ENCODE assay signal across 28 mouse cellular contexts in the genomic region with DNA sequence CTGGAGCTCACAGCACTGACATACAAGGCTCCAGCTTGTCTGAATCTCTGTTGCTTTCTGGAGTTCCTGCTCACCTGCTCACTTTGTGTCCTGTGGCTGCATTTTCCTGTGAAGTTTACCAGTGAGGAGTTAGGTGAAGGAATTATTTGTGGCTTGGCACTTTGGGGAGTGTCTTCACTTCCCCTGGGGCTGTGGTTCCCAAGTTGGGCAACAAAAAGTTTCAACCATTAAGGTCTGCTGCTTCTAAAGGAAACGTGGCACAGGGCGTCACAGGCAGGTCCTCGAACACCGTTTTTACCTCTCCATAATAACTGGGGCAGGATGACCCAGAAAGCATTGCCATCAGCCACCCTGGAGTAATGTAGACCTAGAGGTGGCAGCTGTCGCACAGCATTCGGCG. TPM values are rescaled to one million over a fixed set of nuclear protein-coding genes. Genes with fewer than 3 reads are reported as not detected.
"Had no signal": no experiment of that assay in that cellular context is flagged by ENCODE, and none has a peak within 500 bp of the region (broad histone marks: within the 10 kb centered on the region; RNA-seq: fewer than 3 reads in every experiment).

No protein-coding gene starts in this region.

- H3K27me3 ChIP-seq: intestine, embryonic 15.5 days; limb, embryonic 15.5 days had no signal

- DNase-seq: forebrain, postnatal 0 days; gastrocnemius, postnatal 10 days; gastrocnemius, postnatal 25 days; heart, adult 18-20 months; kidney, adult 18-20 months; kidney, adult 8-10 months; kidney, postnatal 10 days; kidney, postnatal 25 days; kidney, postnatal 4 days; layer of hippocampus, postnatal 36 days had no signal

- H3K4me3 ChIP-seq: heart, embryonic 10.5 days; hindbrain, embryonic 10.5 days; hindbrain, embryonic 12.5 days; intestine, embryonic 15.5 days; layer of hippocampus, adult 2 months; limb, embryonic 13.5 days; limb, embryonic 15.5 days; liver, embryonic 12.5 days had no signal

- H3K9me3 ChIP-seq: heart, embryonic 10.5 days; intestine, embryonic 15.5 days; limb, embryonic 15.5 days; liver, embryonic 12.5 days had no signal

- ATAC-seq: inflammation-experienced regulatory T-cells, adult 6 months; intestine, embryonic 15.5 days; intestine, postnatal 0 days; liver, embryonic 12.5 days had no signal

- H3K4me1 ChIP-seq: hindbrain, embryonic 10.5 days; hindbrain, embryonic 12.5 days; intestine, embryonic 15.5 days; limb, embryonic 13.5 days; limb, embryonic 15.5 days; liver, embryonic 12.5 days had no signal

- H3K4me2 ChIP-seq: hindbrain, embryonic 12.5 days; hindbrain, embryonic 14.5 days; intestine, embryonic 15.5 days; limb, embryonic 13.5 days; limb, embryonic 15.5 days; liver, embryonic 12.5 days had no signal

- H3K27ac ChIP-seq: heart, embryonic 10.5 days; hindbrain, embryonic 10.5 days; hindbrain, embryonic 12.5 days; hindbrain, embryonic 14.5 days; intestine, embryonic 15.5 days; layer of hippocampus, adult 2 months; limb, embryonic 13.5 days; limb, embryonic 15.5 days; liver, embryonic 12.5 days had no signal

- H3K36me3 ChIP-seq: heart, embryonic 10.5 days; hindbrain, embryonic 10.5 days; hindbrain, embryonic 12.5 days; intestine, embryonic 15.5 days; limb, embryonic 13.5 days; limb, embryonic 15.5 days; liver, embryonic 12.5 days had no signal

- H3K9ac ChIP-seq: forebrain, postnatal 0 days; hindbrain, embryonic 12.5 days; hindbrain, embryonic 14.5 days; intestine, embryonic 15.5 days; limb, embryonic 13.5 days; limb, embryonic 15.5 days; liver, embryonic 12.5 days had no signal

RNA-seq across cellular contexts. Expression of gene Gal, which starts 12.8 kb away (rescaled TPM):
- total RNA-seq: gastrocnemius, postnatal 4 days; heart, adult 18-20 months; heart, adult 8-10 months; heart, postnatal 10 days; heart, postnatal 25 days; left cerebral cortex, adult 18-20 months had no signal
- polyA plus RNA-seq: kidney, embryonic 14.5 days; liver, adult 2 months had no signal

RNA-seq across cellular contexts. Expression of gene Tesmin, which starts 12.8 kb away (rescaled TPM):
- polyA plus RNA-seq: inflammation-experienced regulatory T-cells, adult 6 months had no signal
